ENCODE assay signal across 28 mouse cellular contexts in genomic region chr14:122455562-122455958, GRCm38 (mm10). TPM values are rescaled to one million over a fixed set of nuclear protein-coding genes. Genes with fewer than 3 reads are reported as not detected.
DNase-seq lines count a peak whose midpoint lies in the region; ATAC-seq lines count a peak whose summit lies in the region.
"Had no signal": no experiment of that assay in that cellular context is flagged by ENCODE, and none has a peak within 500 bp of the region (broad histone marks: within the 10 kb centered on the region; RNA-seq: fewer than 3 reads in every experiment).

No protein-coding gene starts in this region.

- H3K27me3 ChIP-seq in midbrain, embryonic 12.5 days: peaks cover 55% of the 10 kb centered on the region
- peaks cover 59% of the 10 kb centered on the region for H3K27me3 ChIP-seq in midbrain, embryonic 14.5 days (ENCODE audit: control insufficient read depth, insufficient read depth, low read length)
- peaks cover 62% of the 10 kb centered on the region for H3K27me3 ChIP-seq in hindbrain, embryonic 13.5 days

- no peak overlapping the region for H3K4me2 ChIP-seq in midbrain, embryonic 12.5 days (replicated peaks)
- no peak overlapping the region; the same call in 1 of the 2 replicates for H3K4me2 ChIP-seq in midbrain, embryonic 14.5 days (ENCODE audit: low read length)
- H3K4me2 ChIP-seq in hindbrain, embryonic 13.5 days: no peak overlapping the region
- H3K4me2 ChIP-seq: embryonic facial prominence, embryonic 15.5 days; heart, embryonic 11.5 days; limb, embryonic 15.5 days; lung, embryonic 15.5 days; neural tube, embryonic 15.5 days had no signal

- H3K9me3 ChIP-seq in midbrain, embryonic 12.5 days: no peaks in the 10 kb centered on the region
- H3K9me3 ChIP-seq in midbrain, embryonic 14.5 days (ENCODE audit: control insufficient read depth, low read length): no peaks in the 10 kb centered on the region
- H3K9me3 ChIP-seq in hindbrain, embryonic 13.5 days: no peaks in the 10 kb centered on the region
- H3K9me3 ChIP-seq: embryonic facial prominence, embryonic 15.5 days; limb, embryonic 15.5 days; lung, embryonic 15.5 days; neural tube, embryonic 15.5 days had no signal

- DNase-seq in embryo, embryonic 10.5 days (ENCODE audit: low spot score): peak; percentile 32
- DNase-seq in embryo, embryonic 9.5 days (ENCODE audit: extremely low spot score): no peak
- DNase-seq in midbrain, embryonic 14.5 days: no peak
- no peak for DNase-seq in kidney, adult 18-20 months
- no peak for DNase-seq in left cerebral cortex, postnatal 4 days
- DNase-seq: adrenal gland, postnatal 10 days; gastrocnemius, postnatal 10 days; kidney, postnatal 4 days; layer of hippocampus, adult 9-11 months; right cerebral cortex, adult 18-20 months; right cerebral cortex, postnatal 4 days; thymus, postnatal 36 days had no signal

- 16% methylated on average over 4 of the region's 4 CpGs for WGBS in midbrain, embryonic 12.5 days
- 6% methylated on average over 4 of the region's 4 CpGs for whole genome bisulfite sequencing in midbrain, embryonic 14.5 days
- 22% methylated on average over 4 of the region's 4 CpGs for WGBS in hindbrain, embryonic 13.5 days

- no peak overlapping the region for H3K4me3 ChIP-seq in midbrain, embryonic 12.5 days
- no peak overlapping the region for H3K4me3 ChIP-seq in midbrain, embryonic 14.5 days (replicated peaks; ENCODE audit: low read depth, low read length)
- no peak overlapping the region for H3K4me3 ChIP-seq in hindbrain, embryonic 13.5 days
- H3K4me3 ChIP-seq: embryonic facial prominence, embryonic 15.5 days; left cerebral cortex, adult 2 months; limb, embryonic 15.5 days; lung, embryonic 15.5 days; neural tube, embryonic 15.5 days had no signal

- peak overlapping the region; percentile 78 for H3K27ac ChIP-seq in midbrain, embryonic 12.5 days (replicated peaks)
- H3K27ac ChIP-seq in midbrain, embryonic 14.5 days (replicated peaks; ENCODE audit: low read depth, low read length): no peak overlapping the region
- peak overlapping the region; percentile 72 for H3K27ac ChIP-seq in hindbrain, embryonic 13.5 days
- H3K27ac ChIP-seq: embryonic facial prominence, embryonic 15.5 days; left cerebral cortex, adult 2 months; limb, embryonic 15.5 days; liver, embryonic 14.5 days; lung, embryonic 15.5 days; neural tube, embryonic 15.5 days had no signal

- H3K36me3 ChIP-seq in midbrain, embryonic 12.5 days: no peaks in the 10 kb centered on the region
- H3K36me3 ChIP-seq in midbrain, embryonic 14.5 days (ENCODE audit: control insufficient read depth, insufficient read depth, low read length): no peaks in the 10 kb centered on the region
- H3K36me3 ChIP-seq in hindbrain, embryonic 13.5 days: no peaks in the 10 kb centered on the region
- H3K36me3 ChIP-seq: embryonic facial prominence, embryonic 15.5 days; limb, embryonic 15.5 days; lung, embryonic 15.5 days; neural tube, embryonic 15.5 days had no signal

- ATAC-seq in midbrain, embryonic 12.5 days (ENCODE audit: low FRiP score, low read depth): no peak
- no peak for ATAC-seq in midbrain, embryonic 14.5 days (ENCODE audit: low FRiP score, low TSS enrichment)
- no peak for ATAC-seq in hindbrain, embryonic 13.5 days (ENCODE audit: low FRiP score)
- ATAC-seq: intestine, embryonic 16.5 days had no signal

- no peak overlapping the region for H3K9ac ChIP-seq in midbrain, embryonic 12.5 days (replicated peaks)
- no peak overlapping the region for H3K9ac ChIP-seq in midbrain, embryonic 14.5 days (replicated peaks; ENCODE audit: low read length)
- H3K9ac ChIP-seq in hindbrain, embryonic 13.5 days: no peak overlapping the region
- H3K9ac ChIP-seq: embryonic facial prominence, embryonic 15.5 days; limb, embryonic 15.5 days; liver, embryonic 14.5 days; lung, embryonic 15.5 days; neural tube, embryonic 15.5 days had no signal

- peaks cover 48% of the 10 kb centered on the region for H3K4me1 ChIP-seq in midbrain, embryonic 12.5 days
- H3K4me1 ChIP-seq in midbrain, embryonic 14.5 days (ENCODE audit: control insufficient read depth, insufficient read depth, low read length): peaks cover 19% of the 10 kb centered on the region; the same call in 1 of the 2 replicates
- peaks cover 35% of the 10 kb centered on the region for H3K4me1 ChIP-seq in hindbrain, embryonic 13.5 days (replicated peaks)

- intact Hi-C loops in left cerebral cortex, postnatal 4 days (cut with DNase I): loop anchor here (10.0 kb wide), 1 partner anchor 51 kb away; no protein-coding TSS in a partner anchor

RNA-seq across cellular contexts. Expression of gene Gm5089, which starts 4.6 kb away (rescaled TPM):
- polyA plus RNA-seq in midbrain, embryonic 12.5 days (2016; fragmentation: Nextera tagmentation; extraction: Ambion mirVana): 1.7 and 2.6 TPM in 2 replicates
- polyA plus RNA-seq in midbrain, embryonic 14.5 days (2014; fragmentation: Nextera tagmentation; extraction: Ambion mirVana): 0.70 and 0.75 TPM in 2 replicates
- polyA plus RNA-seq in hindbrain, embryonic 13.5 days (2015; fragmentation: Nextera tagmentation; extraction: Ambion mirVana): 1.8 and 3.0 TPM in 2 replicates
- under 1 TPM; 0.28 to 0.50 TPM for total RNA-seq in left cerebral cortex, postnatal 4 days (2021)
- total RNA-seq: adrenal gland, postnatal 10 days; gastrocnemius, postnatal 10 days; granulocyte monocyte progenitor cell, adult 5-6 weeks; hematopoietic stem cell, adult 5-6 weeks had no signal
- polyA plus RNA-seq: heart, embryonic 11.5 days; heart, postnatal 0 days; intestine, embryonic 16.5 days; kidney, embryonic 14.5 days; liver, embryonic 14.5 days; lung, embryonic 15.5 days; stomach, embryonic 14.5 days had no signal

RNA-seq across cellular contexts. Expression of gene Zic5, which starts 9.9 kb away (rescaled TPM):
- 15.7 and 30.2 TPM in 2 replicates for polyA plus RNA-seq in midbrain, embryonic 12.5 days (2016; fragmentation: Nextera tagmentation; extraction: Ambion mirVana)
- 9.9 and 14.9 TPM in 2 replicates for polyA plus RNA-seq in midbrain, embryonic 14.5 days (2014; fragmentation: Nextera tagmentation; extraction: Ambion mirVana)
- 10.9 and 13.9 TPM in 2 replicates for polyA plus RNA-seq in hindbrain, embryonic 13.5 days (2015; fragmentation: Nextera tagmentation; extraction: Ambion mirVana)
- total RNA-seq in left cerebral cortex, postnatal 4 days (2021): 1 to 10 TPM; 3.9 to 5.1 TPM
- total RNA-seq: adrenal gland, postnatal 10 days; gastrocnemius, postnatal 10 days; granulocyte monocyte progenitor cell, adult 5-6 weeks; hematopoietic stem cell, adult 5-6 weeks had no signal
- polyA plus RNA-seq: heart, postnatal 0 days; intestine, embryonic 16.5 days; liver, embryonic 14.5 days; lung, embryonic 15.5 days; stomach, embryonic 14.5 days had no signal

RNA-seq across cellular contexts. Expression of gene Zic2, which starts 19.7 kb away (rescaled TPM):
- 14.2 and 21.1 TPM in 2 replicates for polyA plus RNA-seq in midbrain, embryonic 12.5 days (2016; fragmentation: Nextera tagmentation; extraction: Ambion mirVana)
- 10.3 and 10.8 TPM in 2 replicates for polyA plus RNA-seq in midbrain, embryonic 14.5 days (2014; fragmentation: Nextera tagmentation; extraction: Ambion mirVana)
- 9.3 and 13.7 TPM in 2 replicates for polyA plus RNA-seq in hindbrain, embryonic 13.5 days (2015; fragmentation: Nextera tagmentation; extraction: Ambion mirVana)
- 10 to 100 TPM; 22.4 to 24.1 TPM for total RNA-seq in left cerebral cortex, postnatal 4 days (2021)
- total RNA-seq: gastrocnemius, postnatal 10 days; granulocyte monocyte progenitor cell, adult 5-6 weeks; hematopoietic stem cell, adult 5-6 weeks had no signal
- polyA plus RNA-seq: heart, postnatal 0 days; intestine, embryonic 16.5 days; kidney, embryonic 14.5 days; lung, embryonic 15.5 days; stomach, embryonic 14.5 days had no signal

RNA-seq across cellular contexts. Expression of gene Gm10837, which starts 34.8 kb away (rescaled TPM):
- polyA plus RNA-seq in midbrain, embryonic 12.5 days (2016; fragmentation: Nextera tagmentation; extraction: Ambion mirVana): 0.31 and 0.68 TPM in 2 replicates
- 0.38 and 0.72 TPM in 2 replicates for polyA plus RNA-seq in midbrain, embryonic 14.5 days (2014; fragmentation: Nextera tagmentation; extraction: Ambion mirVana)
- 0.41 and 0.74 TPM in 2 replicates for polyA plus RNA-seq in hindbrain, embryonic 13.5 days (2015; fragmentation: Nextera tagmentation; extraction: Ambion mirVana)
- total RNA-seq in left cerebral cortex, postnatal 4 days (2021): under 1 TPM in 1 of 2 experiments, not detected in 1; 0.40 TPM
- total RNA-seq: adrenal gland, postnatal 10 days; gastrocnemius, postnatal 10 days; granulocyte monocyte progenitor cell, adult 5-6 weeks; hematopoietic stem cell, adult 5-6 weeks; left cerebral cortex, adult 2 months; left cerebral cortex, postnatal 36 days had no signal
- polyA plus RNA-seq: embryonic facial prominence, embryonic 15.5 days; heart, postnatal 0 days; intestine, embryonic 16.5 days; kidney, embryonic 14.5 days; limb, embryonic 15.5 days; liver, embryonic 14.5 days; lung, embryonic 15.5 days; stomach, embryonic 14.5 days had no signal
